Mouse (Mus musculus) stomach, embryonic 14.5 days (tissue): ENCODE data around the gene Hexim2. TPM values are rescaled to one million over a fixed set of nuclear protein-coding genes. Genes with fewer than 3 reads are reported as not detected.

ENCODE experiments used
- ATAC-seq: fragments of 200-750 bp; cut with Nextera tagmentation; 2 replicates; pipeline ENCODE4 v1.8.0; 2017; ENCODE audit warnings: low read depth, moderate TSS enrichment; ENCODE audit not compliant: insufficient number of reproducible peaks, insufficient read depth, low FRiP score
- H3K27ac ChIP-seq: fragments of 300-500 bp; sonication (generic); 2 replicates; pipeline ENCODE4 v1.5.1; 2014; ENCODE audit warnings: mild to moderate bottlenecking, low read length, moderate library complexity, mixed read lengths
- H3K27me3 ChIP-seq: fragments of 300-500 bp; sonication (generic); 2 replicates; pipeline ENCODE4 v1.6.1; 2014; ENCODE audit warnings: low read length, control low read depth, mixed read lengths; ENCODE audit not compliant: control insufficient read depth, insufficient read depth
- H3K36me3 ChIP-seq: fragments of 300-500 bp; sonication (generic); 2 replicates; pipeline ENCODE4 v1.6.1; 2014; ENCODE audit warnings: mild to moderate bottlenecking, control low read depth, low read length, moderate library complexity, mixed read lengths; ENCODE audit not compliant: control insufficient read depth, insufficient read depth
- H3K4me1 ChIP-seq: fragments of 300-500 bp; sonication (generic); 2 replicates; pipeline ENCODE4 v1.6.1; 2014; ENCODE audit warnings: low read length, control low read depth, mixed read lengths; ENCODE audit not compliant: control insufficient read depth, insufficient read depth
- H3K4me2 ChIP-seq: fragments of 300-500 bp; sonication (generic); replicated peaks from 2 replicates; pipeline ENCODE4 v1.6.1; 2014; ENCODE audit warnings: low read depth, low read length, control low read depth
- H3K4me3 ChIP-seq: fragments of 300-500 bp; sonication (generic); 2 replicates; pipeline ENCODE4 v1.5.1; 2014; ENCODE audit warnings: low read depth, low read length, control low read depth
- H3K9ac ChIP-seq: fragments of 300-500 bp; sonication (generic); replicated peaks from 2 replicates; pipeline ENCODE4 v1.6.1; 2014; ENCODE audit warnings: low read depth, mild to moderate bottlenecking, control low read depth, low read length, moderate library complexity, mixed read lengths
- H3K9me3 ChIP-seq: fragments of 300-500 bp; sonication (generic); 2 replicates; pipeline ENCODE4 v1.6.1; 2016; ENCODE audit warnings: low read depth, low read length, control low read depth; ENCODE audit not compliant: control insufficient read depth
- WGBS: fragments of 180-500 bp; shearing (Covaris S2); extraction: QIAGEN DNeasy Blood & Tissue Kit; methylation state at CpG from one replicate; pipeline ENCODE4 v1.1.7; 2014; 5-methylcytosine and 5-hydroxymethylcytosine counted together
- polyA plus RNA-seq: library from polyadenylated mRNA; unstranded; fragments of >200 nt; fragmentation: Nextera tagmentation; extraction: Ambion mirVana; gene quantifications from 2 replicates; pipeline ENCODE4 v1.2.1, GENCODE M21; 2014

The Hexim2 gene
- polyA plus RNA-seq, 1 experiment from 2014 or later: 7.3 TPM

GRCm38 (mm10) chr11:103141944-103142255, 9.7 kb downstream of the Hexim2 start:
- Histone ChIP-seq H3K4me3 (no peak overlapping the region), H3K4me1 (peaks cover 31% of the 10 kb centered on the region), H3K4me2 (peak overlapping the region; percentile 20; the same call in 1 of the 2 replicates), H3K9ac (no peak overlapping the region), H3K27ac (peak overlapping the region; percentile 87), H3K27me3 (no peaks in the 10 kb centered on the region), H3K9me3 (no peaks in the 10 kb centered on the region), H3K36me3 (no peaks in the 10 kb centered on the region; the same call in none of the 2 replicates)
- WGBS: 27% methylated on average over 1 of the region's 1 CpGs
- ATAC-seq: no peak

GRCm38 (mm10) chr11:103142441-103143182, 10.4 kb downstream of the Hexim2 start:
- no peaks in the 10 kb centered on the region; the same call in none of the 2 replicates for H3K36me3 ChIP-seq
- 0 out of 2 replicates have a peak overlapping the region, but pooled peaks have one; percentile 30 for H3K9ac ChIP-seq
- H3K4me2 ChIP-seq: peak overlapping the region; percentile 20
- no peaks in the 10 kb centered on the region for H3K9me3 ChIP-seq
- H3K4me3 ChIP-seq: no peak overlapping the region; the same call in 1 of the 2 replicates
- H3K27me3 ChIP-seq: no peaks in the 10 kb centered on the region
- H3K27ac ChIP-seq: peak overlapping the region; percentile 87; the same call in 1 of the 2 replicates
- WGBS: 27% methylated on average over 8 of the region's 8 CpGs
- peak; percentile 37; the same call in 1 of the 2 replicates for ATAC-seq
- H3K4me1 ChIP-seq: peaks cover 31% of the 10 kb centered on the region

GRCm38 (mm10) chr11:103144309-103145285, 12.4 kb downstream of the Hexim2 start:
- ATAC-seq: no peak

GRCm38 (mm10) chr11:103146386-103146785, 14.2 kb downstream of the Hexim2 start:
- Histone ChIP-seq H3K27ac (no peak overlapping the region), H3K27me3 (no peaks in the 10 kb centered on the region), H3K4me2 (no peak overlapping the region), H3K4me3 (no peak overlapping the region), H3K36me3 (no peaks in the 10 kb centered on the region), H3K9me3 (no peaks in the 10 kb centered on the region), H3K4me1 (peaks cover 22% of the 10 kb centered on the region), H3K9ac (no peak overlapping the region)
- 90% methylated on average over 4 of the region's 4 CpGs for WGBS
- ATAC-seq: no peak

More at GRCm38 (mm10) chr11:103144309-103145285, 12.4 kb downstream of the Hexim2 start:
- Histone ChIP-seq H3K4me2 (no peak overlapping the region), H3K36me3 (no peaks in the 10 kb centered on the region), H3K9ac (no peak overlapping the region), H3K4me3 (no peak overlapping the region), H3K9me3 (no peaks in the 10 kb centered on the region), H3K4me1 (peaks cover 31% of the 10 kb centered on the region), H3K27ac (peak overlapping the region; percentile 48), H3K27me3 (no peaks in the 10 kb centered on the region)
- 43% methylated on average over 12 of the region's 12 CpGs for WGBS

GRCm38 (mm10) chr11:103147766-103148165, 15.5 kb downstream of the Hexim2 start:
- Histone ChIP-seq H3K36me3 (no peaks in the 10 kb centered on the region), H3K4me2 (no peak overlapping the region), H3K27ac (no peak overlapping the region), H3K9ac (no peak overlapping the region), H3K27me3 (no peaks in the 10 kb centered on the region), H3K4me1 (peaks cover 9% of the 10 kb centered on the region), H3K4me3 (no peak overlapping the region), H3K9me3 (no peaks in the 10 kb centered on the region)
- ATAC-seq: no peak
- WGBS: 69% methylated on average over 4 of the region's 4 CpGs

- Histone ChIP-seq H3K36me3 (no peaks in the 10 kb centered on the region), H3K4me2 (no peak overlapping the region), H3K27ac (no peak overlapping the region), H3K4me3 (no peak overlapping the region), H3K9ac (no peak overlapping the region), H3K4me1 (peaks cover 1% of the 10 kb centered on the region; the same call in 1 of the 2 replicates), H3K9me3 (no peaks in the 10 kb centered on the region), H3K27me3 (no peaks in the 10 kb centered on the region)
- 92% methylated on average over 4 of the region's 4 CpGs for WGBS
- no peak for ATAC-seq
Measured at GRCm38 (mm10) chr11:103149771-103150170, 17.5 kb downstream of the Hexim2 start.

GRCm38 (mm10) chr11:103158621-103159478, 26.6 kb downstream of the Hexim2 start:
- H3K9ac ChIP-seq: no peak overlapping the region
- no peaks in the 10 kb centered on the region for H3K9me3 ChIP-seq
- peak overlapping the region; percentile 57 for H3K4me2 ChIP-seq
- peak overlapping the region; percentile 56; the same call in 1 of the 2 replicates for H3K27ac ChIP-seq
- no peaks in the 10 kb centered on the region for H3K27me3 ChIP-seq
- H3K4me1 ChIP-seq: no peaks in the 10 kb centered on the region
- ATAC-seq: peak; percentile 93
- H3K36me3 ChIP-seq: no peaks in the 10 kb centered on the region
- peak overlapping the region; percentile 20; the same call in 1 of the 2 replicates for H3K4me3 ChIP-seq
- WGBS: 1% methylated on average over 25 of the region's 25 CpGs
